Mouse (Mus musculus) fibroblast of lung, adult 2 months (primary cell): ENCODE data around the gene Sirt6.

Experiments used
- DNase-seq: peaks from one replicate; pipeline ENCODE4 v3.0.0-alpha.2; 2011; ENCODE audit warnings: low read depth

The Sirt6 gene

GRCm38 (mm10) chr10:81593223-81593622, 34.4 kb downstream of the Sirt6 start:
- no peak for DNase-seq

GRCm38 (mm10) chr10:81592631-81593030, 35.0 kb downstream of the Sirt6 start:
- DNase-seq: no peak

- no peak for DNase-seq
Measured at GRCm38 (mm10) chr10:81591846-81592245, 35.8 kb downstream of the Sirt6 start.

DNA sequence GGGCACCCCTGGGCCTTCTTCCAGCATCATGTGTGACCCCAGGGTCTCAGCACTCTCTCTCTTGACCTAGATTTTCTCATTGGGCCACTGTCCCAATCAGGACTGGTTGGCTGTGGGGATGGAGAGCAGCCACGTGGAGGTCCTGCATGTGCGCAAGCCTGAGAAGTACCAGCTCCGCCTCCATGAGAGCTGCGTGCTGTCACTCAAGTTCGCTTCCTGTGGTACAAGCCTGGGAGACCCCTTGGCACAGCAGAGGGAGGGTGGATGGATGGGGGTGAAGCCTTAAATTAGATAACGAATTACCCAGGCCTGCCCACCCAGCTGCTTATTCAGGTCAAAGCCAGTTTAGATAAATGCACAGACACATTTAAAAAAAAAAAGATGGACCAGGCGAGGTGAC, 38.9 kb downstream of the Sirt6 start:
- DNase-seq: no peak

- DNase-seq: no peak
Measured at GRCm38 (mm10) chr10:81583347-81583746, 44.2 kb downstream of the Sirt6 start.

GRCm38 (mm10) chr10:81580441-81581070, 47.0 kb downstream of the Sirt6 start:
- DNase-seq: no peak

GRCm38 (mm10) chr10:81579967-81580366, 47.6 kb downstream of the Sirt6 start:
- DNase-seq: no peak

DNA sequence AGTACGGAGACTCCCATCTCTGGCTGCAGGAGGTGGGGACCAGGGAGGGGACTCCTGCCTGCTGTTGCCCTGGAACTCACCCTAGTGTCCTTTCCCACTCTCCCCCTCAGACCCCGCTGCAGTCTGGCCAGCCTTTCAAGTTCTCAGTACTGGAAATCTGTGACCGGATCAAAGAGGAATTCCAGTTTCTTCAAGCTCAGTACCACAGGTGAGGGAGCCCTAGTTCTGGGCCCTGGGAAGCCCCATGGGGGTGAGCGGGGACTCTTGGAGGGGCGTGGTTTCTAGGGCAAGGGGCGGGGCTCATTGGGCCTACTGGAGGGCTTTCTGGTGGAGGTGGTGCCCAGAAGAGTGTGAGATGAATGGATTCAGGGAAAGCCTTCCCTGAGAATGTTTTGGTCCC, 51.9 kb downstream of the Sirt6 start:
- no peak for DNase-seq

- no peak for DNase-seq
Measured at GRCm38 (mm10) chr10:81575208-81575631, 52.4 kb downstream of the Sirt6 start.

DNA sequence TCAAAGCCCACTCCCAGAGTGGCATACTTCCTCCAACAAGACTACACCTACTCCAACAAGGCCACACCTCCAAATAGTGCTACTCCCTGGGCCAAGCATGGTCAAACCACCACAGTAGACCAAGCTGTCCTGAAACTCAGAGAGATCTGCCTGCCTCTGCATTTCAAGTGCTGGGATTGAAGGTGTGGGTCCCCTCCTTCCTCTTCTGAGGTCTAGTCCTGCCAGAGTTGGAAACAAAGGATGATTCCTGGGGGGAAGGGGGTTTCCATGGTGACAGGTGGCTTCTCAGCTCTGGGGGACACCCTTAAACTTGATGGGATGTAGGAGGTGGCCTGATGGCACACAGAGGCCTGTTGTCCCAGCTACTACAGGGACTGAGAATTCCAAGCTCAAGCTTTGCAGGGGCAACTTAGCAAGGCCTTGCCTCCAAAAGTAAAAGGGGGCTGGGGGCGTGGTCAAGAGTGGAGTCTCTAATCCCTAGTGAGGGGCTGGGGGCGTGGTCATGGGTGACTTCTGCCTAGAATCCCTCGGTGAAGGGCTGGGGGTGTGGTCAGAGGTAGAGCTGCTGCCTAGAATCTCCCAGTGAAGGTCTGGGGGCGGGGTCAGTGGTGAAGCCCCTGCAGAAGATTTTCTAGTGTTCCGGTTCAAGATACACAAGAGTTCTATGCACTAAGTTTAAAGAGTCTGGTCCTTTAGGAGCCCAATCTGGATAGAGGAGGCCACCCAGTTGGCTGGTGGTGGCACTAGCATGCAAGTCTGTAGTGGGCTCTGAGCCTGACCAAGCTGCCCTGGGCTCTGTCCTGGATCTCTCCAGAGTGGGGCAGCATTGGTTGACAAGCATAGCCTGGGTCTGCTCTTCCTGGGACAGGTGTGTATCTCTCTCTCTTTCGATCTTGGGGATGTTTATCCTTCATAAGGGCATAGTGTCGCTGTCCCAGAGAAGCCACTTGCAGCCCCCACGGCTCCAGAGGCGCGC, 53.2 kb downstream of the Sirt6 start, which contains the start of gene Tle2:
Gene Tle2, plus strand, starts transcription at position 481 of the 976 bp plus-strand sequence.
- DNase-seq: no peak

DNA sequence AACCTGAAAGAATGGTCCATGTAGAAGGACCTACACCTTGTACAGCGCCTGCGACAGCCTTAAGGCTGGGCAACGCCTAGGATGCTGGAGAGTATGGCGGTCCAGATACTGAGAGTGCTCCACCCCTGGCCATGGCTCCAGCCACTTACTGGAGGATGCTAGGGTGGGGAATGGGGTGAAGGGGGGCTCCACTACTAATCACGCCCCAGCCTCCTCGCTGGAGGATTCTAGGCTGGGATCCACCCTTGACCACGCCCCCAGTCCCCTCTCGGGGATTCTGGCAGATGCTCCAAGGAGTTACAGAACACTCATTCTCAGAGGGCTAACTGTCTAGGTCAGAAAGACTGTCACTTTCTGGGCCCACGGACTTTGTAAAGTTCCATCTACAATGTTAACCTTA, 54.6 kb downstream of the Sirt6 start:
- DNase-seq: no peak

GRCm38 (mm10) chr10:81572133-81572671, 55.4 kb downstream of the Sirt6 start:
- no peak for DNase-seq
